Mouse (Mus musculus): ENCODE measurements around the gene Gabbr2. TPM values are rescaled to one million over a fixed set of nuclear protein-coding genes. Genes with fewer than 3 reads are reported as not detected.

Gabbr2 gene
- polyA plus RNA-seq, 1 experiment, result not detected

GRCm38 (mm10) chr4:46705739-46706138, 285.9 kb downstream of the Gabbr2 start:
- Histone ChIP-seq H3K4me1 (ENCODE audit: control insufficient read depth) (no peaks in the 10 kb centered on the region), H3K4me3 (replicated peaks) (no peak overlapping the region), H3K36me3 (ENCODE audit: control insufficient read depth) (no peaks in the 10 kb centered on the region), H3K27me3 (ENCODE audit: control insufficient read depth) (no peaks in the 10 kb centered on the region), H3K9me3 (ENCODE audit: control insufficient read depth, low read length) (no peaks in the 10 kb centered on the region)
- TF ChIP-seq GATA1 (IDR thresholded peaks at IDR 0.05; ENCODE audit: low read length) (no peak), TAL1 (IDR thresholded peaks at IDR 0.05; ENCODE audit: low read length) (no peak)

DNA sequence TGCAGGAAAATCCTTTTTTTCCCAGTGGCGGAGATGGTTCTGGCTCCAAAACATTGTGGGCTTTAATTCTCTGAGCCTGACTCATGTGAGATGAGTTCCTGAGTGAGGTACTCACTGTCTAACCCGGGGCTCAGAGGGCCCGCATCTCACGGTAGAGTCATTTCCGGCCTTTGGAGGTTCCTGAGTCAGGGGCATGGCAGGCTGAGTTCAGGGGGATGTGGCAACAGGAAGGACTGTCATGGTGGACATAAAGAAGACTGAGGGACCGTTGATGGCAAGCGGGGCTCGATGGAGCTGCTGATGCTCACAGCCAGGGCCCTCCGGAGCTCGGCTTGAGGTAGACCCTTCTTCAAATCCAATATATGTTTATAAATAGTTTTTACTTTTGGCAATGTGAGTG, 288.5 kb downstream of the Gabbr2 start:
- no peak for TF ChIP-seq TAL1 (IDR thresholded peaks at IDR 0.05; ENCODE audit: low read length)
- TF ChIP-seq GATA1 (IDR thresholded peaks at IDR 0.05; ENCODE audit: low read length), result no peak
- no peaks in the 10 kb centered on the region for H3K36me3 ChIP-seq (ENCODE audit: control insufficient read depth)
- no peaks in the 10 kb centered on the region for H3K27me3 ChIP-seq (ENCODE audit: control insufficient read depth)
- no peak overlapping the region for H3K4me3 ChIP-seq (replicated peaks)
- H3K9me3 ChIP-seq (ENCODE audit: control insufficient read depth, low read length), result no peaks in the 10 kb centered on the region
- H3K4me1 ChIP-seq (ENCODE audit: control insufficient read depth), result no peaks in the 10 kb centered on the region

DNA sequence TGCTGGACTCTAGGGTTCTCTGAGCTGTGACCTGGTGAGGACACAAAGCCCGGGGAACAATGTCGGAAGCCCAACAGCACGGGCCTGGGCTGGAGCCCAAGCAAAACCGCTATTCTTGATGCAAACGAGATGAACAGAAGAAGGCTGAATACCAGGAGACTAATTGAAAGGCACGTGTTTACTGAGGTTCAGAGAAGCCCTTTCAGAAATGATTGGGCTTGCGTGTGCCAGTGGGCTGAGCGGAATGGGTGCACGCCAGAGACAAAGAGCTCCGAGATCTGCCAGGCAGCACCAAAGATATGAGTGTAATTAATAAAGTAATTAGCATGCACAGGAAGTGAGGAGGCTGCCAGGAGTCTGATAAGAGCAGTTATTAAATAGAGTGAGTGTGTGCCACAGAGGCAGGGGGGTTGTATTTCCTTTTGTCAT, 291.4 kb downstream of the Gabbr2 start:
- Histone ChIP-seq H3K36me3 (ENCODE audit: control insufficient read depth) (no peaks in the 10 kb centered on the region), H3K4me1 (ENCODE audit: control insufficient read depth) (peaks cover 3% of the 10 kb centered on the region; the same call in 1 of the 2 replicates), H3K9me3 (ENCODE audit: control insufficient read depth, low read length) (no peaks in the 10 kb centered on the region), H3K4me3 (replicated peaks) (no peak overlapping the region), H3K27me3 (ENCODE audit: control insufficient read depth) (no peaks in the 10 kb centered on the region)
- TF ChIP-seq TAL1 (IDR thresholded peaks at IDR 0.05; ENCODE audit: low read length) (no peak), GATA1 (IDR thresholded peaks at IDR 0.05; ENCODE audit: low read length) (no peak)

GRCm38 (mm10) chr4:46696467-46696866, 295.2 kb downstream of the Gabbr2 start:
- Histone ChIP-seq H3K27me3 (ENCODE audit: control insufficient read depth) (no peaks in the 10 kb centered on the region), H3K9me3 (ENCODE audit: control insufficient read depth, low read length) (peaks cover under 1% of the 10 kb centered on the region), H3K4me1 (ENCODE audit: control insufficient read depth) (peaks cover 3% of the 10 kb centered on the region; the same call in 1 of the 2 replicates), H3K4me3 (replicated peaks) (no peak overlapping the region), H3K36me3 (ENCODE audit: control insufficient read depth) (no peaks in the 10 kb centered on the region)
- TF ChIP-seq GATA1 (IDR thresholded peaks at IDR 0.05; ENCODE audit: low read length), result no peak
- no peak for TF ChIP-seq TAL1 (IDR thresholded peaks at IDR 0.05; ENCODE audit: low read length)

DNA sequence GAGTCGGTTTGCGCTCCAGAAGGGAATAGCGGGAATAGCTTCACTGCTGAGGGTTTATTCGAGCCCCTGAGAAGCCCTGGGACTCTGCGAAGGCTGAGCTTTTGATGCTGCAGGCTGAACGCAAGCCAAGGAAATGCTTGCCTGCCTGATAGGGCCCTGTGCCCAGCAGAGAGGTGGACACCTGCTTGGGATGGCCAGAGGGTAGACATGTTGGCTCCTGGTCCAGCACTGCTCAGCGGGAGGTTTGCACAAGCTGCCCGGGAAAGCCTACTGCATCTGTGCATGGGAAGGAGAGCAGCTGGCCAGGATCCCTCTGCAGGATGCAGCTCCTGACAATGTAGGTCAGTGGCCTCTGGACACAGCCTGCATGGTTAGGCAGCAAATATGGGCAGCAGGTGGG, 301.1 kb downstream of the Gabbr2 start:
- Histone ChIP-seq H3K27me3 (ENCODE audit: control insufficient read depth) (no peaks in the 10 kb centered on the region), H3K36me3 (ENCODE audit: control insufficient read depth) (no peaks in the 10 kb centered on the region), H3K9me3 (ENCODE audit: control insufficient read depth, low read length) (peaks cover 3% of the 10 kb centered on the region), H3K4me3 (replicated peaks) (no peak overlapping the region), H3K4me1 (ENCODE audit: control insufficient read depth) (no peaks in the 10 kb centered on the region)
- no peak for TF ChIP-seq TAL1 (IDR thresholded peaks at IDR 0.05; ENCODE audit: low read length)
- no peak for TF ChIP-seq GATA1 (IDR thresholded peaks at IDR 0.05; ENCODE audit: low read length)

DNA sequence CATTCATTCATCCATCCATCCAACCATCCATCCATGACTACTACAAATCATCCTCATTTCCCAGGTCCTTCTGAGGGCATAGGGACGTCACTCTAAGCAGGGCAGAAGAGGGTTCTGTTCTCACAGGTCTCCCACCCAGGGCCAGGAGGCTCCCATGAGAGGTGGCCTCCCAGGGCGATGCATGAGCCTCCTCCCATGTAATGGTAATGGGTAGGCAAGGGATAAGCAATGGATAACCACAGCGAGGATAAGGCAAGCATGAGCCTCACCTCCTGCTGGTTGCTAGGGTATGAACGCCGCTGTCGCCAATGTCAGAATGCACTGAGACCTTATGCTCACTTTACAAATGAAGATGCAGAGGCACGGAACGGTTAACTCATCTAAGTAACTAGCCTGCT, 301.7 kb downstream of the Gabbr2 start:
- Histone ChIP-seq H3K36me3 (ENCODE audit: control insufficient read depth) (no peaks in the 10 kb centered on the region), H3K4me3 (replicated peaks) (no peak overlapping the region), H3K9me3 (ENCODE audit: control insufficient read depth, low read length) (peaks cover 3% of the 10 kb centered on the region), H3K4me1 (ENCODE audit: control insufficient read depth) (no peaks in the 10 kb centered on the region), H3K27me3 (ENCODE audit: control insufficient read depth) (no peaks in the 10 kb centered on the region)
- no peak for TF ChIP-seq GATA1 (IDR thresholded peaks at IDR 0.05; ENCODE audit: low read length)
- TF ChIP-seq TAL1 (IDR thresholded peaks at IDR 0.05; ENCODE audit: low read length), result no peak

GRCm38 (mm10) chr4:46689397-46690022, 302.2 kb downstream of the Gabbr2 start:
- Histone ChIP-seq H3K4me1 (ENCODE audit: control insufficient read depth) (no peaks in the 10 kb centered on the region), H3K27me3 (ENCODE audit: control insufficient read depth) (no peaks in the 10 kb centered on the region), H3K36me3 (ENCODE audit: control insufficient read depth) (no peaks in the 10 kb centered on the region), H3K9me3 (ENCODE audit: control insufficient read depth, low read length) (peaks cover 3% of the 10 kb centered on the region), H3K4me3 (replicated peaks) (no peak overlapping the region)
- TF ChIP-seq GATA1 (IDR thresholded peaks at IDR 0.05; ENCODE audit: low read length) (no peak), TAL1 (IDR thresholded peaks at IDR 0.05; ENCODE audit: low read length) (no peak)

DNA sequence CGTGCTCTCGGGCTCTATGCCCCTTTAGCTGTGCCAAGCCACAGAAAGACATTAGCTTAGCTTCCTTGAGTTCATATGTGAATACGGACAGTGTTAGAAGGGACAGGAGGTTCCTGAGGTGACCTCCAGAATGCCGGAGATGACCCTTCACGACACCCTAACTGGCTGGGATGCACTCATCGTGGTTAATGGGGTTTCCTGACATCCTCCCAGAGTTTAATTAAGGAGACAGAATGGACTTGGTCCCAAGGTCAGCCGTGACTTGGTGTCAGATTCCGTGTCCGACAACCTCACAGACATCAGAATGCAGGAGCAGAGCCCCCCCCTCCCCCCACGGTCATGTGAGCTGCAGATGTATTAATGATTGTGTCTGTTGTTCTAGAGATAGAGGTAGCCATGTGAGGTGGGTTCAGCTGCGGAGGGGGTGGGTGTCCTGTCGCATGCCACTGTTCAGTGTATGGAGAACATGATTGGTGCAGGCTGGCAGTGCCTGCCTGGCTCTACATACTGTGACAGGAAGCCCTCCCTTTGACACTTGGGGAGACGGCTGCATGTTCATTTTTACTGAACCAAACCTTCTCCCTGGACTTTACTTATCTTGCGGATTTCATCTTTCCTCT, 303.4 kb downstream of the Gabbr2 start:
- no peaks in the 10 kb centered on the region for H3K4me1 ChIP-seq (ENCODE audit: control insufficient read depth)
- H3K4me3 ChIP-seq (replicated peaks), result no peak overlapping the region
- H3K9me3 ChIP-seq (ENCODE audit: control insufficient read depth, low read length), result peaks cover 3% of the 10 kb centered on the region
- H3K27me3 ChIP-seq (ENCODE audit: control insufficient read depth), result no peaks in the 10 kb centered on the region
- H3K36me3 ChIP-seq (ENCODE audit: control insufficient read depth), result no peaks in the 10 kb centered on the region
- TF ChIP-seq GATA1 (IDR thresholded peaks at IDR 0.05; ENCODE audit: low read length) (no peak), TAL1 (IDR thresholded peaks at IDR 0.05; ENCODE audit: low read length) (no peak)

GRCm38 (mm10) chr4:46684160-46684559, 307.5 kb downstream of the Gabbr2 start:
- Histone ChIP-seq H3K4me1 (ENCODE audit: control insufficient read depth) (no peaks in the 10 kb centered on the region), H3K27me3 (ENCODE audit: control insufficient read depth) (no peaks in the 10 kb centered on the region), H3K36me3 (ENCODE audit: control insufficient read depth) (no peaks in the 10 kb centered on the region), H3K4me3 (replicated peaks) (no peak overlapping the region), H3K9me3 (ENCODE audit: control insufficient read depth, low read length) (no peaks in the 10 kb centered on the region)
- TF ChIP-seq GATA1 (IDR thresholded peaks at IDR 0.05; ENCODE audit: low read length) (no peak), TAL1 (IDR thresholded peaks at IDR 0.05; ENCODE audit: low read length) (no peak)

Data from erythroblast, embryonic 14.5 days (primary cell).